Mouse (Mus musculus): ENCODE measurements at regions not wholly inside any gene's neighbourhood (a gene's known extent, or its start where the extent isn't known, plus 50 kb on each side); places are given as distances from the start of the nearest gene placed in this dataset.

- Histone ChIP-seq H3K4me1 (ENCODE audit: control insufficient read depth, insufficient read depth, low read length) (0 out of 2 replicates have a peak, but pooled peaks cover 6% of the 10 kb centered on the region), H3K27ac (ENCODE audit: insufficient read depth, low read length) (no peak overlapping the region; the same call in 1 of the 2 replicates), H3K4me3 (ENCODE audit: insufficient read depth, low read length) (no peak overlapping the region)
- TF ChIP-seq CTCF (IDR thresholded peaks at IDR 0.05; ENCODE audit: borderline replicate concordance, insufficient read depth, low read length) (no peak), POLR2A (IDR thresholded peaks at IDR 0.05; ENCODE audit: low read depth, low read length) (no peak)
These were observed 117.3 kb downstream of the Mettl11b start for GRCm38 (mm10) chr1:163607701-163608100.

GRCm38 (mm10) chr1:163599926-163600890 is 124.8 kb downstream of the Mettl11b start:
- Histone ChIP-seq H3K4me3 (ENCODE audit: insufficient read depth, low read length) (no peak overlapping the region), H3K27ac (ENCODE audit: insufficient read depth, low read length) (peak overlapping the region; percentile 36; the same call in 1 of the 2 replicates), H3K4me1 (ENCODE audit: control insufficient read depth, insufficient read depth, low read length) (peaks cover 2% of the 10 kb centered on the region; the same call in 1 of the 2 replicates)
- TF ChIP-seq POLR2A (IDR thresholded peaks at IDR 0.05; ENCODE audit: low read depth, low read length): no peak
- TF ChIP-seq CTCF (IDR thresholded peaks at IDR 0.05; ENCODE audit: borderline replicate concordance, insufficient read depth, low read length): no peak

- H3K4me1 ChIP-seq (ENCODE audit: control insufficient read depth, insufficient read depth, low read length): peaks cover 11% of the 10 kb centered on the region
- H3K27ac ChIP-seq (ENCODE audit: insufficient read depth, low read length): peak overlapping the region; percentile 85
- TF ChIP-seq POLR2A (IDR thresholded peaks at IDR 0.05; ENCODE audit: low read depth, low read length) (no peak), CTCF (IDR thresholded peaks at IDR 0.05; ENCODE audit: borderline replicate concordance, insufficient read depth, low read length) (no peak)
- H3K4me3 ChIP-seq (ENCODE audit: insufficient read depth, low read length): no peak overlapping the region
These were observed 148.6 kb downstream of the Mettl11b start for GRCm38 (mm10) chr1:163576411-163576810.

- Histone ChIP-seq H3K4me3 (ENCODE audit: insufficient read depth, low read length) (no peak overlapping the region), H3K27ac (ENCODE audit: insufficient read depth, low read length) (peak overlapping the region; percentile 85), H3K4me1 (ENCODE audit: control insufficient read depth, insufficient read depth, low read length) (peaks cover 11% of the 10 kb centered on the region)
- TF ChIP-seq CTCF (IDR thresholded peaks at IDR 0.05; ENCODE audit: borderline replicate concordance, insufficient read depth, low read length): no peak
These were observed 149.4 kb downstream of the Mettl11b start for GRCm38 (mm10) chr1:163575593-163575992.

- TF ChIP-seq POLR2A (IDR thresholded peaks at IDR 0.05; ENCODE audit: low read depth, low read length) (0 out of 2 replicates have a peak, but pooled peaks have one; percentile 27), CTCF (IDR thresholded peaks at IDR 0.05; ENCODE audit: borderline replicate concordance, insufficient read depth, low read length) (no peak)
- H3K4me3 ChIP-seq (ENCODE audit: insufficient read depth, low read length): no peak overlapping the region
- peaks cover 11% of the 10 kb centered on the region for H3K4me1 ChIP-seq (ENCODE audit: control insufficient read depth, insufficient read depth, low read length)
- H3K27ac ChIP-seq (ENCODE audit: insufficient read depth, low read length): peak overlapping the region; percentile 85
These were observed 150.4 kb downstream of the Mettl11b start for GRCm38 (mm10) chr1:163574409-163575161.

- TF ChIP-seq POLR2A (IDR thresholded peaks at IDR 0.05; ENCODE audit: low read depth, low read length): no peak
- TF ChIP-seq CTCF (IDR thresholded peaks at IDR 0.05; ENCODE audit: borderline replicate concordance, insufficient read depth, low read length): no peak
- H3K4me1 ChIP-seq (ENCODE audit: control insufficient read depth, insufficient read depth, low read length): peaks cover 11% of the 10 kb centered on the region
- H3K4me3 ChIP-seq (ENCODE audit: insufficient read depth, low read length): no peak overlapping the region
- peak overlapping the region; percentile 85 for H3K27ac ChIP-seq (ENCODE audit: insufficient read depth, low read length)
These were observed 151.5 kb downstream of the Mettl11b start for GRCm38 (mm10) chr1:163573533-163573932.

GRCm38 (mm10) chr1:163563791-163564190 is 160.3 kb upstream of the Gorab start:
- Histone ChIP-seq H3K4me3 (ENCODE audit: insufficient read depth, low read length) (no peak overlapping the region), H3K4me1 (ENCODE audit: control insufficient read depth, insufficient read depth, low read length) (peaks cover 13% of the 10 kb centered on the region), H3K27ac (ENCODE audit: insufficient read depth, low read length) (peak overlapping the region; percentile 96)
- TF ChIP-seq CTCF (IDR thresholded peaks at IDR 0.05; ENCODE audit: borderline replicate concordance, insufficient read depth, low read length) (no peak), POLR2A (IDR thresholded peaks at IDR 0.05; ENCODE audit: low read depth, low read length) (no peak)

GRCm38 (mm10) chr1:163563064-163563463 is 159.6 kb upstream of the Gorab start:
- no peak overlapping the region for H3K4me3 ChIP-seq (ENCODE audit: insufficient read depth, low read length)
- peaks cover 13% of the 10 kb centered on the region for H3K4me1 ChIP-seq (ENCODE audit: control insufficient read depth, insufficient read depth, low read length)
- TF ChIP-seq CTCF (IDR thresholded peaks at IDR 0.05; ENCODE audit: borderline replicate concordance, insufficient read depth, low read length): no peak
- TF ChIP-seq POLR2A (IDR thresholded peaks at IDR 0.05; ENCODE audit: low read depth, low read length): no peak
- H3K27ac ChIP-seq (ENCODE audit: insufficient read depth, low read length): peak overlapping the region; percentile 97

GRCm38 (mm10) chr1:163562166-163562733 is 158.8 kb upstream of the Gorab start:
- H3K4me1 ChIP-seq (ENCODE audit: control insufficient read depth, insufficient read depth, low read length): peaks cover 13% of the 10 kb centered on the region
- peak overlapping the region; percentile 97 for H3K27ac ChIP-seq (ENCODE audit: insufficient read depth, low read length)
- no peak overlapping the region for H3K4me3 ChIP-seq (ENCODE audit: insufficient read depth, low read length)
- TF ChIP-seq CTCF (IDR thresholded peaks at IDR 0.05; ENCODE audit: borderline replicate concordance, insufficient read depth, low read length): no peak
- no peak for TF ChIP-seq POLR2A (IDR thresholded peaks at IDR 0.05; ENCODE audit: low read depth, low read length)
